Mouse (Mus musculus): ENCODE measurements at regions not wholly inside any gene's neighbourhood (a gene's known extent, or its start where the extent isn't known, plus 50 kb on each side); places are given as distances from the start of the nearest gene placed in this dataset.

GRCm38 (mm10) chr17:4301142-4301853 is 605.2 kb upstream of the Nox3 start:
- no peak for DNase-seq

- no peak for DNase-seq
Observed at GRCm38 (mm10) chr17:4311785-4312379, 615.8 kb upstream of the Nox3 start.

- DNase-seq = no peak
Observed at GRCm38 (mm10) chr17:4319141-4319540, 623.1 kb upstream of the Nox3 start.

- no peak for DNase-seq
Observed at GRCm38 (mm10) chr17:4328810-4329209, 632.7 kb upstream of the Nox3 start.

- no peak for DNase-seq
Observed at GRCm38 (mm10) chr17:4331650-4332049, 635.6 kb upstream of the Nox3 start.

GRCm38 (mm10) chr17:4333091-4333490 is 637.0 kb upstream of the Nox3 start:
- no peak for DNase-seq

GRCm38 (mm10) chr17:4353018-4353417 is 641.1 kb upstream of the Arid1b start:
- DNase-seq = no peak

GRCm38 (mm10) chr17:4355506-4356218 is 638.5 kb upstream of the Arid1b start:
- DNase-seq = no peak

- no peak for DNase-seq
Observed at GRCm38 (mm10) chr17:4360413-4361320, 633.5 kb upstream of the Arid1b start.

GRCm38 (mm10) chr17:4365811-4366210 is 628.3 kb upstream of the Arid1b start:
- DNase-seq = no peak

- DNase-seq = no peak
Observed at GRCm38 (mm10) chr17:4380449-4380848, 613.7 kb upstream of the Arid1b start.

- no peak for DNase-seq
Observed at GRCm38 (mm10) chr17:4380873-4381272, 613.3 kb upstream of the Arid1b start.

- DNase-seq = no peak
Observed at GRCm38 (mm10) chr17:4381896-4382685, 612.0 kb upstream of the Arid1b start.

GRCm38 (mm10) chr17:4382716-4383115 is 611.4 kb upstream of the Arid1b start:
- DNase-seq = no peak

- no peak for DNase-seq
Observed at GRCm38 (mm10) chr17:4387616-4388015, 606.5 kb upstream of the Arid1b start.

- no peak for DNase-seq
Observed at GRCm38 (mm10) chr17:4390012-4390411, 604.1 kb upstream of the Arid1b start.

GRCm38 (mm10) chr17:4390577-4390976 is 603.6 kb upstream of the Arid1b start:
- no peak for DNase-seq

GRCm38 (mm10) chr17:4391210-4391609 is 602.9 kb upstream of the Arid1b start:
- no peak for DNase-seq

GRCm38 (mm10) chr17:4396119-4396518 is 598.0 kb upstream of the Arid1b start:
- DNase-seq = no peak

GRCm38 (mm10) chr17:4417686-4418085 is 576.4 kb upstream of the Arid1b start:
- DNase-seq = no peak

- DNase-seq = no peak
Observed at GRCm38 (mm10) chr17:4424451-4425168, 569.5 kb upstream of the Arid1b start.
